Comparison of ENCODE assay signal across 8 mouse cellular contexts in the genomic region with DNA sequence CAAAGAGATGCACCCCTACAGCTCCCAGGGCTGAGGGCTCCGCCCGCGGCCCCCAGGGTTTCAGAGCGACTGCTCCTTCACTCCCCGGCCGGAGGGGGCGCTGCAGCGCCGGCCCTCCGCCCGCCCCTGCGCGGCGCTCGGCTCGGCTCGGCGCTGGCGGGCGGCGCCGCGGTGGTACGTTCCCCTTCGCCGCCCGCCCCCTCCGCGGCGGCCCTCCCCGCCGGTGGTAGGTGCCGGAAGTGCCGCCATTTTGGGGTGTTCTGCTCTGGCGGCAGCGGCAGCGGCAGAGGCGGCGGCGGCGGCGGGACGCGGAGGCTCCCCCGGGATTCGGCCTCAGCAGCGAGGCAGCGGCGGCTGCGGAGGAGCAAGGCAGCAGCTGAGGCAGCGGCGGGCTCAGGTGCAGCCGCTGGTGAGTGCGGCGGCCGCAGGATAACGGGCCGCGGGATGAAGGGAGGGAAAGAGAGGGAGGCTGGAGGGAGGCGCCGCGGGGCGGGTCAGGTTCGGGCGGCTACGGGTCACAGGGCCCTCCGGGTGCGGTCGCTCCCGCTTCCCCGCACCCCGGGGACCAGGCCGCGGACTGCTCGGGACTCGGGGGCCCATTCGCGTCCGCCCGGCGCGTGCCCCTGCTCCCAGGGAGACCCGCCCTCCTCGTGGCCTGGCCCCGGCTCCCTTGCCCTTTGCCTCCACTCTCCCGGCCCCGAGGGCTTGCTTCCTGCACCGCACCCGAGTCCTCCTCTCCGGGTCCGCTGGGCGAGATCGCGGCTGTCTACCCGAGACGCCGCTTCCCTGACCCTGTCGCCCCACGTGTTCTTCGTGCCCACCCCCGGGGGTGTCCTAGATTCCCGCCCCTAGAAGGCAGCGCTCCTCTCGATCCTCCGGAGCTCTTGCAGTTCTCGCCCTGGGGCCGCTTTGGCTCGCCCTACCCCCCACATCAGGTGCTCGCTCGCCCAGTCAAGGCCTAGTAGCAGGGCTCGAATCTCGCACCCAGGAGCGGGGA. TPM values are rescaled to one million over a fixed set of nuclear protein-coding genes. Genes with fewer than 3 reads are reported as not detected.
A peak's percentile ranks its signal among the peaks of the same experiment; 100 is the strongest.
DNase-seq lines count a peak whose midpoint lies in the region; ATAC-seq and TF ChIP-seq lines count a peak whose summit lies in the region.

A gene (plus strand): TSS at position 150 of the 997 bp plus-strand sequence.

- intact Hi-C loops in heart, postnatal 10 days (cut with DNase I) = loop anchor here (2.0 kb wide), 1 partner anchor 114 kb away; a partner anchor contains a TSS

- TF ChIP-seq EP300 in ES-Bruce4 (IDR thresholded peaks at IDR 0.05; ENCODE audit: insufficient read depth, low read depth, low read length) = no peak

- TF ChIP-seq CTCF in ES-Bruce4 (IDR thresholded peaks at IDR 0.05; ENCODE audit: low read depth, low read length) = peak; percentile 36
- TF ChIP-seq CTCF in lung, adult 2 months (IDR thresholded peaks at IDR 0.05; ENCODE audit: insufficient read depth, low read length) = peak; percentile 33; the same call in 1 of the 2 replicates

- peaks cover 2% of the 10 kb centered on the region for H3K4me1 ChIP-seq in ES-Bruce4 (ENCODE audit: control insufficient read depth, insufficient read depth, low read length)
- peaks cover 17% of the 10 kb centered on the region for H3K4me1 ChIP-seq in forebrain, embryonic 14.5 days (ENCODE audit: control insufficient read depth, insufficient read depth, low read length)
- peaks cover 14% of the 10 kb centered on the region for H3K4me1 ChIP-seq in lung, adult 2 months (ENCODE audit: control insufficient read depth, insufficient read depth, low read length)
- peaks cover 45% of the 10 kb centered on the region for H3K4me1 ChIP-seq in neural tube, embryonic 15.5 days

- no peaks in the 10 kb centered on the region for H3K27me3 ChIP-seq in ES-Bruce4 (ENCODE audit: control insufficient read depth, insufficient read depth, low read length, poor library complexity, severe bottlenecking)
- H3K27me3 ChIP-seq in forebrain, embryonic 14.5 days (replicated peaks; ENCODE audit: control insufficient read depth, insufficient read depth, low read length) = no peaks in the 10 kb centered on the region
- no peaks in the 10 kb centered on the region for H3K27me3 ChIP-seq in neural tube, embryonic 15.5 days (replicated peaks)

- H3K9ac ChIP-seq in ES-Bruce4 (ENCODE audit: low read depth, poor library complexity, severe bottlenecking) = peak within 1 kb of the TSS; percentile 98
- H3K9ac ChIP-seq in forebrain, embryonic 14.5 days (ENCODE audit: low read length) = peak within 1 kb of the TSS; percentile 91
- peak within 1 kb of the TSS; percentile 80 for H3K9ac ChIP-seq in neural tube, embryonic 15.5 days (replicated peaks)

- peak; percentile 83 for ATAC-seq in cerebellum, adult (ENCODE audit: insufficient number of reproducible peaks, low FRiP score, low TSS enrichment)
- peak; percentile 98 for ATAC-seq in forebrain, embryonic 14.5 days
- ATAC-seq in neural tube, embryonic 15.5 days (ENCODE audit: low FRiP score) = peak; percentile 96

- peak; percentile 94 for DNase-seq in forebrain, embryonic 14.5 days (ENCODE audit: low spot score)
- peak; percentile 87 to 90 for DNase-seq in heart, postnatal 10 days
- peak; percentile 47 for DNase-seq in large intestine, adult 2 months (ENCODE audit: low read depth, low spot score)
- peak; percentile 78 for DNase-seq in lung, adult 2 months
- DNase-seq in testis, postnatal 14 days (ENCODE audit: low spot score) = peak; percentile 87

- H3K36me3 ChIP-seq in ES-Bruce4 (ENCODE audit: control insufficient read depth, insufficient read depth, low read length, poor library complexity, severe bottlenecking) = peaks cover 8% of the 10 kb centered on the region
- 0 out of 2 replicates have a peak, but pooled peaks cover 2% of the 10 kb centered on the region for H3K36me3 ChIP-seq in forebrain, embryonic 14.5 days (ENCODE audit: control insufficient read depth, insufficient read depth, low read length)
- H3K36me3 ChIP-seq in neural tube, embryonic 15.5 days = no peaks in the 10 kb centered on the region

- H3K9me3 ChIP-seq in ES-Bruce4 (replicated peaks; ENCODE audit: control insufficient read depth, insufficient read depth, low read length, poor library complexity, severe bottlenecking) = no peaks in the 10 kb centered on the region
- H3K9me3 ChIP-seq in forebrain, embryonic 14.5 days (replicated peaks; ENCODE audit: control insufficient read depth, low read length) = no peaks in the 10 kb centered on the region
- H3K9me3 ChIP-seq in neural tube, embryonic 15.5 days (replicated peaks) = no peaks in the 10 kb centered on the region

- H3K4me3 ChIP-seq in ES-Bruce4 (ENCODE audit: low read depth, low read length) = peak within 1 kb of the TSS; percentile 90
- H3K4me3 ChIP-seq in forebrain, embryonic 14.5 days (ENCODE audit: low read depth, low read length) = peak within 1 kb of the TSS; percentile 99
- peak within 1 kb of the TSS; percentile 87 for H3K4me3 ChIP-seq in lung, adult 2 months (replicated peaks; ENCODE audit: extremely low read depth, low read depth, low read length)
- H3K4me3 ChIP-seq in neural tube, embryonic 15.5 days (replicated peaks) = peak within 1 kb of the TSS; percentile 84

- under 1% methylated on average over 85 of the region's 113 CpGs for WGBS in forebrain, embryonic 14.5 days
- WGBS in large intestine, adult 2 months = under 1% methylated on average over 96 of the region's 113 CpGs
- WGBS in lung, adult 2 months = under 1% methylated on average over 100 of the region's 113 CpGs
- WGBS in neural tube, embryonic 15.5 days = under 1% methylated on average over 75 of the region's 113 CpGs

- H3K27ac ChIP-seq in ES-Bruce4 (ENCODE audit: insufficient read depth, low read length) = peak within 1 kb of the TSS; percentile 45
- H3K27ac ChIP-seq in forebrain, embryonic 14.5 days (ENCODE audit: low read depth, low read length) = peak within 1 kb of the TSS; percentile 92
- H3K27ac ChIP-seq in neural tube, embryonic 15.5 days (replicated peaks) = peak within 1 kb of the TSS; percentile 96

- peak within 1 kb of the TSS; percentile 78 for H3K4me2 ChIP-seq in forebrain, embryonic 14.5 days (ENCODE audit: low read length)
- peak within 1 kb of the TSS; percentile 70 for H3K4me2 ChIP-seq in neural tube, embryonic 15.5 days

- peak; percentile 13 for TF ChIP-seq POLR2A in ES-Bruce4 (IDR thresholded peaks at IDR 0.05; ENCODE audit: insufficient read depth, low read length)
- TF ChIP-seq POLR2A in lung, adult 2 months (IDR thresholded peaks at IDR 0.05; ENCODE audit: borderline replicate concordance, extremely low read depth, low read depth, low read length) = 0 out of 2 replicates have a peak, but pooled peaks have one; percentile 28

RNA-seq across cellular contexts. Expression of the gene that starts here (rescaled TPM):
- polyA plus RNA-seq in ES-Bruce4 (2011; ENCODE audit: insufficient read depth, insufficient read length, low read depth, missing spikeins) = 182 and 183 TPM in 2 replicates
- polyA plus RNA-seq in forebrain, embryonic 14.5 days (2014; fragmentation: Nextera tagmentation; extraction: Ambion mirVana) = 76.4 and 91.0 TPM in 2 replicates
- total RNA-seq in heart, postnatal 10 days (2021) = 100 to 1,000 TPM; 111 to 119 TPM
- polyA plus RNA-seq in large intestine, adult 2 months (2012; rRNA removed) = 31.7 and 45.2 TPM in 2 replicates
- 31.1 and 36.2 TPM in 2 replicates for polyA plus RNA-seq in lung, adult 2 months (2012; rRNA removed)
- polyA plus RNA-seq in neural tube, embryonic 15.5 days (2015; fragmentation: Nextera tagmentation; extraction: Ambion mirVana) = 86.6 and 89.5 TPM in 2 replicates

Comparison
In these comparisons a context has a peak if more than half of its experiments do, and no peak if none do; other contexts are left out.
1. Peak in every context shown above with its lines: DNase-seq, ATAC-seq, H3K4me3 ChIP-seq and H3K27ac ChIP-seq.
2. H3K27ac ChIP-seq: peak in every context shown above with its lines; median percentile 96 in neural tube, embryonic 15.5 days; 92 in forebrain, embryonic 14.5 days; 45 in ES-Bruce4.